Mouse (Mus musculus): ENCODE measurements around the gene Parp12. TPM values are rescaled to one million over a fixed set of nuclear protein-coding genes. Genes with fewer than 3 reads are reported as not detected.
A peak's percentile ranks its signal among the peaks of the same experiment; 100 is the strongest.

The Parp12 gene
- polyA plus RNA-seq, 1 experiment from 2014 or later, result 3.4 TPM

DNA sequence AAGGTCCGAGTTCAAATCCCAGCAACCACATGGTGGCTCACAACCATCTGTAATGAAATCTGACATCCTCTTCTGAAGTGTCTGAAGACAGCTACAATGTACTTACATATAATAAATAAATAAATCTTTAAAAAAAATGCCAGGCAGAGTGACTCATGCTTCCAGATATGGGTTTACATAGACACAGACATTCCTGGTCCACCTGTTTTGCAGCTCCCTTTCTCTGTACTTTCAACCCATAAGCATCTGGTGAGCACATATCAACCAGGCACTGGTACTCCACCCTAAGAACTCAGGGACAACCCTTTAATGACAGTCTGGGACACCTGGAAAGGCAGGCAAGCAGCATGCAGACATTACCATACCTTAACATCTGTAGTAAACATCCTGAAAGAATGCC is 2.7 kb downstream of the Parp12 start:
- peaks cover 26% of the 10 kb centered on the region for H3K27me3 ChIP-seq (ENCODE audit: control insufficient read depth, insufficient read depth, low read length)
- no peak overlapping the region for H3K4me2 ChIP-seq (ENCODE audit: low read depth)
- 84% methylated on average over 1 of the region's 1 CpGs for WGBS

DNA sequence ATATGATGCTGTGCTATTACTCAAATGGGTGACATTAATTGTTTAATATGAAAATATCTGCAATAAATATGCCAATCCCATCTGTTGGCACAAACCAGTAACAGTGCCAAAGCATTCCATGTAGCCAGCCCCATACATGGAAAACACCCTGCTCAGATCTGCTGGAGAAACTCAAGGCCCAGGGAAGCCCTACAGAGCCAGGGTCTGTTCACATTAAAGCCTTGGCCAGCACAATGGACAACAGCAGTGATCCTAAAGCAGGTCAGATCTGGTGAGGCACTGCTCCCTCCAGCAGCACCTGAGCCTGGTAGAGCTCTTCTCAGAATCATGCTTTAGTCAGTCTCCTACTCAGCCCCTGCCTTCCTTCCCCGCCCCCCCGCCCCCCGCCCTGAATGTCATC is 5.0 kb downstream of the Parp12 start:
- no peak for ATAC-seq (ENCODE audit: insufficient read depth, low FRiP score, low TSS enrichment)
- Histone ChIP-seq H3K4me3 (ENCODE audit: low read depth, low read length) (no peak overlapping the region), H3K4me2 (ENCODE audit: low read depth) (no peak overlapping the region)

More for the DNA sequence above, 2.7 kb downstream of the Parp12 start:
- Histone ChIP-seq H3K27ac (ENCODE audit: low read depth, low read length) (no peak overlapping the region), H3K36me3 (ENCODE audit: control insufficient read depth, insufficient read depth, low read length) (no peaks in the 10 kb centered on the region), H3K4me1 (ENCODE audit: control insufficient read depth, insufficient read depth, low read length) (no peaks in the 10 kb centered on the region), H3K9ac (ENCODE audit: low read length) (no peak overlapping the region), H3K4me3 (ENCODE audit: low read depth, low read length) (no peak overlapping the region), H3K9me3 (ENCODE audit: control insufficient read depth, low read length) (no peaks in the 10 kb centered on the region)
- DNase-seq (ENCODE audit: low spot score), result no peak
- ATAC-seq (ENCODE audit: insufficient read depth, low FRiP score, low TSS enrichment), result no peak

DNA sequence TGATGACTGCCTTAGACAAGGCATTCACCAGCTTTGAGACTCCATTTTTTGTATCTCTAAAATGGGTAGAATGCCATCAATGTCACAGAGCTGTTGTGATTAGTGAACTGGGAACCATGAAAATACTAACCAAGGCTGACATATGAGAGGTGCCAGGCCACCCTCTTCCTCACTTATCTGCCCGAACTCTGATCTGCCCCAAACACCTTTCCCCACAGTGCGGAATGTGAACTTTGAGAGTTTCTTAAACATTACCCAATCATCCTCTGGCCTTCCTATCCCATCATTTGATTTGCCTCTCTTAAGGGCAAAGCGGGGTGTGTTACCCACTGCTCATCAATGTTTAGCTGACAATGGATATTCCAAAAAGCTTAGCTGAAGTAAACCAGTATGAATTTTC is 5.4 kb downstream of the Parp12 start:
- Histone ChIP-seq H3K27me3 (ENCODE audit: control insufficient read depth, insufficient read depth, low read length) (peaks cover 10% of the 10 kb centered on the region), H3K9ac (ENCODE audit: low read length) (no peak overlapping the region), H3K9me3 (ENCODE audit: control insufficient read depth, low read length) (no peaks in the 10 kb centered on the region), H3K4me3 (ENCODE audit: low read depth, low read length) (no peak overlapping the region), H3K4me1 (ENCODE audit: control insufficient read depth, insufficient read depth, low read length) (no peaks in the 10 kb centered on the region), H3K4me2 (ENCODE audit: low read depth) (no peak overlapping the region), H3K36me3 (ENCODE audit: control insufficient read depth, insufficient read depth, low read length) (no peaks in the 10 kb centered on the region), H3K27ac (ENCODE audit: low read depth, low read length) (no peak overlapping the region)
- no peak for ATAC-seq (ENCODE audit: insufficient read depth, low FRiP score, low TSS enrichment)
- no peak for DNase-seq (ENCODE audit: low spot score)
- WGBS, result 95% methylated on average over 3 of the region's 3 CpGs

More for the DNA sequence above, 5.0 kb downstream of the Parp12 start:
- Histone ChIP-seq H3K9ac (ENCODE audit: low read length) (no peak overlapping the region), H3K27ac (ENCODE audit: low read depth, low read length) (no peak overlapping the region), H3K36me3 (ENCODE audit: control insufficient read depth, insufficient read depth, low read length) (no peaks in the 10 kb centered on the region), H3K27me3 (ENCODE audit: control insufficient read depth, insufficient read depth, low read length) (peaks cover 14% of the 10 kb centered on the region), H3K4me1 (ENCODE audit: control insufficient read depth, insufficient read depth, low read length) (no peaks in the 10 kb centered on the region), H3K9me3 (ENCODE audit: control insufficient read depth, low read length) (no peaks in the 10 kb centered on the region)
- 84% methylated on average over 3 of the region's 3 CpGs for WGBS
- DNase-seq (ENCODE audit: low spot score), result no peak

DNA sequence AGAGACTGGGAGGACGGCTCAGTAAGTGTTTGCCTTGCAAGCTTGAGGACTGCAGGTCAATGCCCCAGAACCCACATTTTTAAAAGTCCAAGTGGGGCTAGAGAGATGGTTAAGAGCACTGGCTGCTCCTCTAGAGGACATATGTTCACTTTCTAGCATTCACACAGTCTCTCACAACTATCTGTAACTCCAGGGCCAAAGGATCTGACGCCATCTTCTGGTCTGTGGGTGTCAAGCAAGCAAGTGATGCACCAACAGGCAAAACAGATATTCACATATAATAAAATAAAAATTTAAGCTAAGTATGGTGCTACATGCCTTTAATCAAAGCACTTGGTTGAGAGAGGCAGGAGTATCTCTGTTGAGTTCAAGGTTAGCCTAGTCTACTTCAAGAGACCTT is 11.3 kb downstream of the Parp12 start:
- ATAC-seq (ENCODE audit: insufficient read depth, low FRiP score, low TSS enrichment) (no peak), DNase-seq (ENCODE audit: low spot score) (peak; percentile 16)
- no peaks in the 10 kb centered on the region for H3K36me3 ChIP-seq (ENCODE audit: control insufficient read depth, insufficient read depth, low read length)
- no peaks in the 10 kb centered on the region for H3K4me1 ChIP-seq (ENCODE audit: control insufficient read depth, insufficient read depth, low read length)
- no peaks in the 10 kb centered on the region for H3K9me3 ChIP-seq (ENCODE audit: control insufficient read depth, low read length)
- no peak overlapping the region for H3K9ac ChIP-seq (ENCODE audit: low read length)
- H3K4me2 ChIP-seq (ENCODE audit: low read depth), result no peak overlapping the region
- no peak overlapping the region for H3K27ac ChIP-seq (ENCODE audit: low read depth, low read length)
- no peaks in the 10 kb centered on the region for H3K27me3 ChIP-seq (ENCODE audit: control insufficient read depth, insufficient read depth, low read length)
- no peak overlapping the region for H3K4me3 ChIP-seq (ENCODE audit: low read depth, low read length)
- 52% methylated on average over 2 of the region's 2 CpGs for WGBS

DNA sequence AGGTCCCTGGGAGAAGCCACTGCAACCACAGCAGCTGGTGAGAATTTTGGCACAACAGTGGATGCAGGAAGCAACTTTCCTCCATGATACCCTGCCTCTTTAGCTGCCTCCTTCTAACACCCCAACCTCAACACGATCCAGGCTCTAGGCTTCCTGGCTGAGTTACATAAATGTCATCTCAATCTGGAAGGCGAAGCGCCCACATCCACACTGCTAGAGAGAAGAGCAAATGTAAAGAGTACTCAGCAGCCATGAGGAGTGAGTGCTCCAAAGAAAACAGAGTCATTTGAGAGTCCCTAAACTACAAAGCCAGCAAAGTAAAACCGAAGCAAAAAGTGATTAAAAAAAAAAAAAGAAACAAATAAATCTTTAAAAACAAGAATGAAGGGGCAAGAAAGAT is 13.5 kb downstream of the Parp12 start:
- no peak overlapping the region for H3K27ac ChIP-seq (ENCODE audit: low read depth, low read length)
- 84% methylated on average over 4 of the region's 4 CpGs for WGBS
- no peak overlapping the region for H3K4me2 ChIP-seq (ENCODE audit: low read depth)
- no peak overlapping the region for H3K4me3 ChIP-seq (ENCODE audit: low read depth, low read length)
- DNase-seq (ENCODE audit: low spot score) (no peak), ATAC-seq (ENCODE audit: insufficient read depth, low FRiP score, low TSS enrichment) (no peak)
- H3K27me3 ChIP-seq (ENCODE audit: control insufficient read depth, insufficient read depth, low read length), result no peaks in the 10 kb centered on the region
- no peaks in the 10 kb centered on the region for H3K9me3 ChIP-seq (ENCODE audit: control insufficient read depth, low read length)
- H3K36me3 ChIP-seq (ENCODE audit: control insufficient read depth, insufficient read depth, low read length), result no peaks in the 10 kb centered on the region
- H3K9ac ChIP-seq (ENCODE audit: low read length), result no peak overlapping the region
- no peaks in the 10 kb centered on the region for H3K4me1 ChIP-seq (ENCODE audit: control insufficient read depth, insufficient read depth, low read length)

DNA sequence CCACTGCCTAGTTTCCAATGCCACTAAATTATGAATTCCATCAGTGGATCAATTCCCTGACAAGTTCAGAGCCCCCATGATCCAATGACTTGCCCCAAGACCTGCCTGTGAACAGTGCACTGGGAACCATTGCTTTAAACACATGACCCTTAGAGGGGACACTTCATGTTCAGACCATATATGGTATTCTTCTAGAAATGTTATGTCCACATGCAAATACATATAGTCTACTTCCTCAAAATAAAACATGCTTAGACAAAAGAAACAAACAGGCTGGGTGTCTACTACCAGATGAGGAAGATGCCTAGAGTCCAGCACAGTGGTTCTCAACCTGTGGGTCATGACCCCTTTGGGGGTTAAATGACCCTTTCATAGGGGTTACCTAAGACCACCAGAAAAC is 41.7 kb downstream of the Parp12 start:
- ATAC-seq (ENCODE audit: insufficient read depth, low FRiP score, low TSS enrichment), result no peak

DNA sequence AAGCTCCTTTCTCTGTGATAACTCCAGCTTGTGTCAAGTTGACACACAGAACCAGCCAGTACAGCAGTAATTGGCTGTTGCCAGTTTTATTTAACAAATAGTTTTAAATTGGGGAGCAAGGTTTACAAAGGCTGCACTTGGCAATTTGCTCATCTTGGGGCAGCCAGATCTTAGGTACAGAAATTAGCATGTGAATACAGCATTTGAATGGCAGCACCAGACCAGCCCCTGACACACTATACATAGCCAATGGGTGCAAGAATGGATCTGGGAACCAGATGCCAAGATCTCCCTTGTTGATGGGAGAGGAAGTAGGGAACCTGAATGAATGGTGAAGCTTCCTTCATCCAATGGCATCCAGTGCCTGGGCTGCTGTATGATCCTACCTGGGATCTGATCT is 44.0 kb downstream of the Parp12 start:
- no peak for DNase-seq (ENCODE audit: low spot score)
- no peak for ATAC-seq (ENCODE audit: insufficient read depth, low FRiP score, low TSS enrichment)
- Histone ChIP-seq H3K27me3 (ENCODE audit: control insufficient read depth, insufficient read depth, low read length) (no peaks in the 10 kb centered on the region), H3K4me3 (ENCODE audit: low read depth, low read length) (no peak overlapping the region), H3K4me2 (ENCODE audit: low read depth) (no peak overlapping the region), H3K4me1 (ENCODE audit: control insufficient read depth, insufficient read depth, low read length) (peaks cover 3% of the 10 kb centered on the region; the same call in 1 of the 2 replicates), H3K27ac (ENCODE audit: low read depth, low read length) (no peak overlapping the region), H3K9ac (ENCODE audit: low read length) (no peak overlapping the region), H3K9me3 (ENCODE audit: control insufficient read depth, low read length) (no peaks in the 10 kb centered on the region), H3K36me3 (ENCODE audit: control insufficient read depth, insufficient read depth, low read length) (no peaks in the 10 kb centered on the region)

More for the DNA sequence above, 41.7 kb downstream of the Parp12 start:
- Histone ChIP-seq H3K27me3 (ENCODE audit: control insufficient read depth, insufficient read depth, low read length) (no peaks in the 10 kb centered on the region), H3K9ac (ENCODE audit: low read length) (no peak overlapping the region), H3K4me2 (ENCODE audit: low read depth) (no peak overlapping the region), H3K27ac (ENCODE audit: low read depth, low read length) (no peak overlapping the region), H3K4me3 (ENCODE audit: low read depth, low read length) (no peak overlapping the region), H3K36me3 (ENCODE audit: control insufficient read depth, insufficient read depth, low read length) (no peaks in the 10 kb centered on the region), H3K4me1 (ENCODE audit: control insufficient read depth, insufficient read depth, low read length) (peaks cover 3% of the 10 kb centered on the region; the same call in 1 of the 2 replicates), H3K9me3 (ENCODE audit: control insufficient read depth, low read length) (no peaks in the 10 kb centered on the region)
- no peak for DNase-seq (ENCODE audit: low spot score)

DNA sequence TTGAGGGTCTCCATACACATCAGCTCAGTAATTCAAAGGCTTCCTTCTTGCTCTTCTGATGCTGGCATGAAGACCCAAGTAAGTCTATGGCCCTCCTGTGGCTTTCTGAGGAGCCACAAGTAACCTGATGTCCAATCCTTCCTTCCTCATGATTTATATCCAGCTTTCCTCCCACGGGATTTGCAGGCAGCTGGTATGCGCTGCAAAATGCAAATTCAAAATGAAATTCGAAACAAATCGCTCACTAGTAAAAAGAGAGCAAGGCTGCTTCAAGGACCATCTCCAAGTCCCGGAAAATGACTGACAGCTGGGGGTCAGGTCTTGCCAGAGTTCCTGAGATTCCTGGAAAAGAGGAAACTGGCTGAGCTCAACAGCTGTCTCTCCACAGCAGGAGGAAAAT is 45.5 kb downstream of the Parp12 start:
- H3K27me3 ChIP-seq (ENCODE audit: control insufficient read depth, insufficient read depth, low read length), result no peaks in the 10 kb centered on the region
- no peaks in the 10 kb centered on the region for H3K9me3 ChIP-seq (ENCODE audit: control insufficient read depth, low read length)
- no peak overlapping the region for H3K4me3 ChIP-seq (ENCODE audit: low read depth, low read length)
- H3K9ac ChIP-seq (ENCODE audit: low read length), result no peak overlapping the region
- no peak overlapping the region for H3K27ac ChIP-seq (ENCODE audit: low read depth, low read length)
- H3K36me3 ChIP-seq (ENCODE audit: control insufficient read depth, insufficient read depth, low read length), result no peaks in the 10 kb centered on the region
- no peak overlapping the region for H3K4me2 ChIP-seq (ENCODE audit: low read depth)
- WGBS, result 56% methylated on average over 5 of the region's 5 CpGs
- H3K4me1 ChIP-seq (ENCODE audit: control insufficient read depth, insufficient read depth, low read length), result peaks cover 3% of the 10 kb centered on the region; the same call in 1 of the 2 replicates
- ATAC-seq (ENCODE audit: insufficient read depth, low FRiP score, low TSS enrichment) (no peak), DNase-seq (ENCODE audit: low spot score) (no peak)

DNA sequence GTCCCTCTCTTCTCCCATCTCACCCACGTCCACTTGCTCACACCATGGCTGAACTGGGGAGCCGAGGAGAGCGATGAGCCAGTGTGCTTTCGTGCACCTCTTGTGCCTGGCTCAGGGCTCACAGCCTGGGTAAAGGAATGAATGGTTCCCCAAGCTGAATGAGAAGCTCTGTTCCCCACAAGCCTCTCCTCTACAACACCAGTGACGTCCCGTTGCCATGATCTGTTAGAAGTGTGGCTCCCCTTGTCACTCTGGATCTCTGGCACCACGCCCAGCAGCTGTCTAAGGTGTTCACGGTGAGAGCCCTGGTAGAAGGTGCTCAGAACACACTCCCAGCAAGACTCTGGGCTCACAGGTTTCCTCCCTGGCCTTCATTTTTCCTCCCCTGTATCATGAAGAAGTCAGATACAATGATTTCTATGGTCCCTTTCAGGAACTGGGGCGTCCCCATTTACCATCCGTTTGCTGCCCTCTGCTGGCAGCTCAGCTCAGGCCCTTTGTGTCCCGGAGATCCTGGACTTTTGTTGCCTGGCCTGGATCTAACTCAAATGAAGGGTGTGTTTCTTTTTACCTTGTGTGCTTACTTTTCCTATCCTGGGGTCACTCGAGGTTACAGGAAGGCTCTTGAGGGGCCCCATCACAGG is 51.1 kb downstream of the Parp12 start:
- WGBS, result 46% methylated on average over 12 of the region's 12 CpGs
- ATAC-seq (ENCODE audit: insufficient read depth, low FRiP score, low TSS enrichment) (no peak; the same call in 1 of the 2 replicates), DNase-seq (ENCODE audit: low spot score) (peak; percentile 90)
- H3K27me3 ChIP-seq (ENCODE audit: control insufficient read depth, insufficient read depth, low read length), result no peaks in the 10 kb centered on the region
- H3K9ac ChIP-seq (ENCODE audit: low read length), result no peak overlapping the region; the same call in 1 of the 2 replicates
- no peak overlapping the region for H3K27ac ChIP-seq (ENCODE audit: low read depth, low read length)
- H3K4me1 ChIP-seq (ENCODE audit: control insufficient read depth, insufficient read depth, low read length), result no peaks in the 10 kb centered on the region
- no peak overlapping the region for H3K4me2 ChIP-seq (ENCODE audit: low read depth)
- H3K36me3 ChIP-seq (ENCODE audit: control insufficient read depth, insufficient read depth, low read length), result no peaks in the 10 kb centered on the region
- no peak overlapping the region for H3K4me3 ChIP-seq (ENCODE audit: low read depth, low read length)
- no peaks in the 10 kb centered on the region for H3K9me3 ChIP-seq (ENCODE audit: control insufficient read depth, low read length)

Measured in neural tube, embryonic 11.5 days (tissue).